Mouse (Mus musculus): ENCODE results near the gene Nrxn2. TPM values are rescaled to one million over a fixed set of nuclear protein-coding genes. Genes with fewer than 3 reads are reported as not detected.

Nrxn2 gene
- 77.0 and 91.8 TPM in 2 replicates for polyA plus RNA-seq (2015; fragmentation: Nextera tagmentation; extraction: Ambion mirVana)

DNA sequence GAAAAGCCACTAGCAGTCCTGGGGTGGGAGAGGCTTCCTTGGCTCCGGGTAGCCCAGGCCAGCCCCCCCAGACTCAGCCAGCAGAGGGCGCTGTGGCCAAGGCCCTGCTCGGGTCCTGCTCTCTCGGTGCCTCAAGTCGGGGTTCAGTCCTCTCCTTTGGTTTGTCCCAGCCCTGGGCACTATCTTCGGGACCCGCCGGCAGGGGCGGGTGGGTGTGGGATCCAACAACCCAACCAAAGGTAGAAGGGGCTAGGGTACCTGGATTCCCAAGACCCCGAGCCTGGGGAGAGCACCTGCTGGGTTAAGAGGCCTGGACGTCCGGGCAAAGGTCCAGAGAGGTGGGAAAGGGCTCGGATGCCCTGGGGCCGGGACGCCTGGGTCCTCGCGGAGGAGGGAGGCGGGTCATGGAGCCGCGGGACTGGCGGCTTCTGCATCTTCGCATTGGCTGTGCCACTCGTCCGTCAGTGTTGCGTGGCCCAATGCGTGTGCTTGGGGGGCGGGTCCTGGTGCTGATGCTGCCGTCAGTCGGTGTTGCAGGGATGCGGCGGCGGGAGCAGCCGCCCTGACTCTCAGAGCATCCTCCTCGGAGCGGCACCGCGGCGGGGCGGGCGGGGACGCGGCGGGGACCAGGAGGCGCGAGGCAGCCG is at the start of gene Nrxn2:
Nrxn2 (plus strand) TSS at position 499 of the 647 bp plus-strand sequence.

GRCm38 (mm10) chr19:6384128-6384527 is 34.4 kb upstream of the Nrxn2 start, which contains the start of gene Pygm:
TSS of gene Pygm (plus strand) at chr19:6384399.

DNA sequence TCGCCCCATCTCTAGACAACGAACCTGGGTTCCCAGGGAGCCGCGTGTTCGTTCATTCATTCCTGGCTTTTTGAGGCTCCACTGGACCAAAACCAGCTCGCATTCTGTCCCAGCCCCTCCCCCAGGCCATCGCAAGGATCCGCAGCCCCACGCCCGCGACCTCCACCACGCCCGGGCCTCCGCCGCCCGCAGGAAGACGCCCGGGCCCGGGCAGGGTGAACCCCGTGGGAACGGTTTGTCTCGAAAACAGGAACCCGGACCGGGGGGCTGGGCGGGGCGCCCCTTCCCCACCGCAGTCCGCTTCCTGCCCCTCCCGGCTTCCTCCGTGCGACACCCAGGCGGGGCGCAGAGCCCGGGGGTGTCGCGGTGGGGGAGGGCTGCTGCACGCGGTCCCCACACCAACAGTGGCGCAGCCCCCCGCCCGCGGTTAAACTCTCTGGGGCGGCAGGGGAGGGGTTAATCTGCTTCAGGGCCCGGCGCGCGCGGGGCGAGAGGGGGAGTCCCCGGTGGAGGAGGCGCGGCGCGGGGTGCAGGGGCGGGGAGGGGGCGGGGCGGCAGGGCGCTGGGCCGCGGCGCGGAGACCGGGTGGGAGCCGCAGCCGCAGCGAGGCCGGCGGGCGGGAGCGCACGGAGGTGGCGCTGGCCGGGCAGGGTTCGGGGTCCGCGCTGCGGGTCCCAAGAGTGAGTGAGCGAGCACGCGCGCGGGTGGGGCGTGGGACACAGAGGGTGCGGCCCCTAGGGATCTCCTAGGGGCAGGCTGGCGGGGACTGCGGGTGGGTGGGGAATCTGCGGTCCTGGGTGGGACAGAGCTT is 19.0 kb upstream of the Nrxn2 start, which contains the start of gene Rasgrp2:
Rasgrp2 (plus strand) TSS at position 56 of the 811 bp plus-strand sequence.

DNA sequence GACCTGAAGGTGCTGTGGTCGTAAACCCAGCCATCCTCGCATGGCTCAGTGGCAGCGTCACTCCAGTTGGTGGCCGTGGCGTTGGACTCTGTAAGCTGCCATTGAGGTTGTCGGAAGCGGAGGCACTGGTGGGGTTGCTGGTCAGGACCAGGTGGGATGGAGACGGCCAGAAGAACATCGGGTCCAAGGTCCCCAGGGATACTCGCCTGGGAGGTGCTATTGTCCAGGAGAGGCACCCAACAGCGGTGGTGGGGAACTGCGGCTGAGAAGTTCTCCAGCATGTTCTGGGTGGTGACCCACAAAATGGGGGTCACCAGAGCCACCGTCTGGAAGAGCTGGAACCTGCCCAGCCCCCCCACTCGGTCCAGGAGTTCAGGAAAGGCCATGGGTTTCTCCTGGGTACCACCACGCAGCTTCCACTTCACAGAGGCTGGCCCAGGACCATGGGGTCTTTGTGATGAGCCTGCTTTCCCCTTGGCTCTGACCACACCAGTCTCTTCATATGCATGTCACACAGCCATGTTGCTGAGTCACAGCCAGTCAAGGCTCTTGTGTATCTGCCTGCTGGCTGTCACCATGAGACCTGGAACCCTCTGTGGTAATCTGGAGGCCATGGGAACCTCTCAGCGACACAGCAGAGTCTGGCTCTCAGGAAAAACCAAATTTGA is 124.0 kb downstream of the Nrxn2 start, which contains the start of gene Slc22a12:
Slc22a12 (minus strand) TSS at position 666 of the 668 bp plus-strand sequence.

Small RNA genes within 50 kb of the gene (microRNA-seq; reads per million reads assigned to microRNA genes)
- not detected for gene Gm26460

Other genes with a start within 250 kb of the Nrxn2 start
- gene Majin, start 234.3 kb upstream of the Nrxn2 start, polyA plus RNA-seq (2015; fragmentation: Nextera tagmentation; extraction: Ambion mirVana): not detected in 2 replicates
- gene Gpha2, start 192.4 kb upstream of the Nrxn2 start, polyA plus RNA-seq (2015; fragmentation: Nextera tagmentation; extraction: Ambion mirVana): 0.67 and 0.69 TPM in 2 replicates
- 150 and 175 TPM in 2 replicates for gene Ppp2r5b, start 182.9 kb upstream of the Nrxn2 start, polyA plus RNA-seq (2015; fragmentation: Nextera tagmentation; extraction: Ambion mirVana)
- 8.0 and 12.7 TPM in 2 replicates for gene Atg2a, start 177.1 kb upstream of the Nrxn2 start, polyA plus RNA-seq (2015; fragmentation: Nextera tagmentation; extraction: Ambion mirVana)
- 66.0 and 70.7 TPM in 2 replicates for gene Ehd1, start 142.0 kb upstream of the Nrxn2 start, polyA plus RNA-seq (2015; fragmentation: Nextera tagmentation; extraction: Ambion mirVana)
- gene Cdc42bpg, start 112.3 kb upstream of the Nrxn2 start, polyA plus RNA-seq (2015; fragmentation: Nextera tagmentation; extraction: Ambion mirVana): 0.28 and 0.34 TPM in 2 replicates
- 56.2 and 63.5 TPM in 2 replicates for gene Men1, start 83.8 kb upstream of the Nrxn2 start, polyA plus RNA-seq (2015; fragmentation: Nextera tagmentation; extraction: Ambion mirVana)
- gene Map4k2, start 77.6 kb upstream of the Nrxn2 start, polyA plus RNA-seq (2015; fragmentation: Nextera tagmentation; extraction: Ambion mirVana): 22.5 and 32.9 TPM in 2 replicates
- 66.5 and 74.7 TPM in 2 replicates for gene Sf1, start 55.0 kb upstream of the Nrxn2 start, polyA plus RNA-seq (2015; fragmentation: Nextera tagmentation; extraction: Ambion mirVana)
- gene Pygm, start 34.3 kb upstream of the Nrxn2 start, polyA plus RNA-seq (2015; fragmentation: Nextera tagmentation; extraction: Ambion mirVana): 11.5 and 12.5 TPM in 2 replicates
- 351 and 357 TPM in 2 replicates for gene Rasgrp2, start 19.4 kb upstream of the Nrxn2 start, polyA plus RNA-seq (2015; fragmentation: Nextera tagmentation; extraction: Ambion mirVana)
- 0.22 and 0.26 TPM in 2 replicates for gene Slc22a12, start 124.3 kb downstream of the Nrxn2 start, polyA plus RNA-seq (2015; fragmentation: Nextera tagmentation; extraction: Ambion mirVana)

Data from neural tube, postnatal 0 days (tissue).